15 mouse cellular contexts compared by ENCODE assay signal in genomic region chr5:25092630-25093245, GRCm38 (mm10). TPM values are rescaled to one million over a fixed set of nuclear protein-coding genes. Genes with fewer than 3 reads are reported as not detected.
DNase-seq lines count a peak whose midpoint lies in the region; TF ChIP-seq lines count a peak whose summit lies in the region.
"Had no signal": no experiment of that assay in that cellular context is flagged by ENCODE, and none has a peak within 500 bp of the region (broad histone marks: within the 10 kb centered on the region; RNA-seq: fewer than 3 reads in every experiment).

No protein-coding gene starts in this region.

- peaks cover 0 to 15% of the 10 kb centered on the region in 2 experiments for H3K36me3 ChIP-seq in CH12.LX (replicated peaks in 1 of 2; ENCODE audit: control insufficient read depth in 1 of 2, insufficient read depth in 1 of 2, low read length in 1 of 2)
- H3K36me3 ChIP-seq: embryonic facial prominence, embryonic 15.5 days; hindbrain, embryonic 13.5 days; limb, embryonic 13.5 days had no signal

- TF ChIP-seq RAD21 in CH12.LX (IDR thresholded peaks at IDR 0.05; ENCODE audit: low read depth, low read length): no peak

- no peak overlapping the region for H3K27ac ChIP-seq in CH12.LX (ENCODE audit: insufficient read depth, low read depth)
- H3K27ac ChIP-seq: embryonic facial prominence, embryonic 15.5 days; hindbrain, embryonic 13.5 days; limb, embryonic 13.5 days; stomach, postnatal 0 days had no signal

- H3K9me3 ChIP-seq in CH12.LX (replicated peaks; ENCODE audit: low read length): peaks cover 26% of the 10 kb centered on the region
- H3K9me3 ChIP-seq: embryonic facial prominence, embryonic 15.5 days; hindbrain, embryonic 13.5 days; limb, embryonic 13.5 days had no signal

- H3K27me3 ChIP-seq in CH12.LX (replicated peaks): no peaks in the 10 kb centered on the region

- peak; percentile 13; the same call in 1 of the 2 replicates for TF ChIP-seq EP300 in CH12.LX (IDR thresholded peaks at IDR 0.05; ENCODE audit: low read length)

- TF ChIP-seq POLR2A in CH12.LX (IDR thresholded peaks at IDR 0.05; ENCODE audit: low read depth, low read length): no peak

- TF ChIP-seq CTCF in CH12.LX (conservative IDR thresholded peaks at IDR 0.05 in 1 of 2, IDR thresholded peaks at IDR 0.05 in 1 of 2; ENCODE audit: low read depth in 2 of 2, low read length in 2 of 2): no peak

- no peaks in the 10 kb centered on the region for H3K79me2 ChIP-seq in CH12.LX (replicated peaks; ENCODE audit: control insufficient read depth, extremely low read depth, insufficient read depth, poor library complexity, severe bottlenecking)

- peaks cover 4 to 42% of the 10 kb centered on the region in 2 experiments for H3K4me1 ChIP-seq in CH12.LX (ENCODE audit: control insufficient read depth in 1 of 2, insufficient read depth in 2 of 2)
- H3K4me1 ChIP-seq: hindbrain, embryonic 13.5 days; limb, embryonic 13.5 days had no signal

- no peak overlapping the region for H3K4me2 ChIP-seq in CH12.LX (ENCODE audit: insufficient read depth, low read depth, poor library complexity, severe bottlenecking)
- H3K4me2 ChIP-seq: embryonic facial prominence, embryonic 15.5 days; hindbrain, embryonic 13.5 days; limb, embryonic 13.5 days; midbrain, embryonic 11.5 days had no signal

- no peak overlapping the region for H3K9ac ChIP-seq in CH12.LX (ENCODE audit: insufficient read depth, low read depth)
- H3K9ac ChIP-seq: embryonic facial prominence, embryonic 15.5 days; hindbrain, embryonic 13.5 days; limb, embryonic 13.5 days; liver, postnatal 0 days had no signal

- intact Hi-C loops in left cerebral cortex, postnatal 14 days (cut with DNase I): no loop called here

- in situ Hi-C loops in CH12.LX (cut with MboI; ENCODE audit: low pct_ligation_motif_present, low pct_unique_long_range_greater_than_20kb, low sequenced_read_pairs): loop anchor here (10.0 kb wide), 1 partner anchor 68 kb away; no protein-coding TSS in a partner anchor

- dilution Hi-C loops in CH12.LX (cut with MboI; ENCODE audit: extremely low pct_ligation_motif_present, extremely low pct_unique_long_range_greater_than_20kb, low sequenced_read_pairs): no loop called here

- peak; percentile 78 for DNase-seq in A20 (ENCODE audit: low read depth, low spot score)
- peak; percentile 69 for DNase-seq in CH12.LX (ENCODE audit: extremely low read depth)
- DNase-seq in kidney, adult 11 months: peak; percentile 92
- peak; percentile 63 for DNase-seq in kidney, postnatal 10 days
- no peak for DNase-seq in cerebellum, postnatal 14 days
- no peak for DNase-seq in embryo, embryonic 10 days (ENCODE audit: low spot score)
- no peak for DNase-seq in left cerebral cortex, postnatal 14 days (ENCODE audit: low spot score in 2 of 2)
- DNase-seq: liver, postnatal 0 days; retina, postnatal 1 day; spleen, adult 18-20 months had no signal

- no peak overlapping the region for H3K4me3 ChIP-seq in CH12.LX (replicated peaks in 1 of 3; ENCODE audit: low read depth in 2 of 3, low read length in 2 of 3, poor library complexity in 1 of 3)
- H3K4me3 ChIP-seq: embryonic facial prominence, embryonic 15.5 days; hindbrain, embryonic 13.5 days; limb, embryonic 13.5 days had no signal

TF ChIP-seq in CH12.LX, 34 proteins besides CTCF, POLR2A, EP300 and RAD21:
- TF ChIP-seq NELFE (IDR thresholded peaks at IDR 0.05; ENCODE audit: low read depth, low read length) (no peak), BHLHE40 (IDR thresholded peaks at IDR 0.05; ENCODE audit: low read depth, low read length) (peak; percentile 91), MXI1 (IDR thresholded peaks at IDR 0.05; ENCODE audit: low read depth, low read length) (no peak), SMC3 (IDR thresholded peaks at IDR 0.05; ENCODE audit: low read depth, low read length) (no peak), HCFC1 (IDR thresholded peaks at IDR 0.05; ENCODE audit: low read depth, low read length) (no peak), ETS1 (conservative IDR thresholded peaks at IDR 0.05; ENCODE audit: low read depth, low read length) (peak; percentile 69), TBP (conservative IDR thresholded peaks at IDR 0.05; ENCODE audit: low read depth, low read length) (no peak), E2F4 (IDR thresholded peaks at IDR 0.05; ENCODE audit: insufficient replicate concordance, low read depth, low read length) (no peak), CHD1 (IDR thresholded peaks at IDR 0.05; ENCODE audit: low read depth, low read length) (no peak), MYC (IDR thresholded peaks at IDR 0.05; ENCODE audit: low read depth, low read length) (no peak), MAZ (IDR thresholded peaks at IDR 0.05; ENCODE audit: low read depth, low read length) (no peak), IRF4 (IDR thresholded peaks at IDR 0.05; ENCODE audit: low read depth, low read length) (0 out of 2 replicates have a peak, but pooled peaks have one; percentile 12), ZNF384 (IDR thresholded peaks at IDR 0.05; ENCODE audit: low read depth, low read length) (no peak), JUND (conservative IDR thresholded peaks at IDR 0.05; ENCODE audit: low read depth, low read length) (no peak), UBTF (IDR thresholded peaks at IDR 0.05; ENCODE audit: low read depth, low read length) (no peak), ELF1 (IDR thresholded peaks at IDR 0.05; ENCODE audit: low read depth, low read length) (no peak), JUN (IDR thresholded peaks at IDR 0.05; ENCODE audit: insufficient read depth, low read depth, low read length) (no peak), SIN3A (IDR thresholded peaks at IDR 0.05; ENCODE audit: low read length) (no peak), TCF12 (IDR thresholded peaks at IDR 0.05; ENCODE audit: low read depth, low read length) (0 out of 2 replicates have a peak, but pooled peaks have one; percentile 28), ZC3H11A (IDR thresholded peaks at IDR 0.05; ENCODE audit: low read depth, low read length) (no peak), RCOR1 (conservative IDR thresholded peaks at IDR 0.05; ENCODE audit: low read depth, low read length) (no peak), NRF1 (IDR thresholded peaks at IDR 0.05; ENCODE audit: low read depth, low read length) (no peak), USF2 (conservative IDR thresholded peaks at IDR 0.05; ENCODE audit: low read depth, low read length) (no peak)

RNA-seq across cellular contexts. Expression of gene Prkag2, which starts 7.7 kb away (rescaled TPM):
- 4.6 and 5.9 TPM in 2 replicates for total RNA-seq in CH12.LX (2012; rRNA removed)
- total RNA-seq in CH12.LX (2014; rRNA removed): 8.8 and 10.0 TPM in 2 replicates
- 21.2 and 21.6 TPM in 2 replicates for polyA plus RNA-seq in CH12.LX (2012; ENCODE audit: insufficient read length, low read depth)
- 100 to 1,000 TPM in 1 of 2 experiments, 10 to 100 TPM in 1; 99.4 to 104 TPM for total RNA-seq in left cerebral cortex, postnatal 14 days (2021)

Comparison
In these comparisons a context has a peak if more than half of its experiments do, and no peak if none do; other contexts are left out.
1. DNase-seq: peak in A20 (single experiment), CH12.LX (single experiment), kidney, adult 11 months (single experiment) and kidney, postnatal 10 days (single experiment); none in cerebellum, postnatal 14 days (0 of 2), embryo, embryonic 10 days (single experiment) and left cerebral cortex, postnatal 14 days (0 of 2).
2. RNA of gene Prkag2, which starts 7.7 kb away (total RNA-seq): 99.4 to 104 TPM in left cerebral cortex, postnatal 14 days; 4.6 to 10.0 TPM in CH12.LX; every median in the first group is over 4 times any median in the second.